Mouse (Mus musculus) retina, postnatal 7 days (tissue): ENCODE measurements around the gene Tspan12.
"Not testable (repeated sequence)": the region's sequence is repeated elsewhere in the genome, so short reads cannot be mapped to it uniquely, and the experiment has no call there.

Experiments used
- DNase-seq: peaks from one replicate; pipeline ENCODE4 v3.0.0-alpha.2; 2012; ENCODE audit warnings: low read depth, low spot score

Tspan12 gene

GRCm38 (mm10) chr6:21828437-21828836 lies 23.9 kb downstream of the Tspan12 start:
- no peak for DNase-seq

GRCm38 (mm10) chr6:21828001-21828400 lies 24.3 kb downstream of the Tspan12 start:
- no peak for DNase-seq

- no peak for DNase-seq
Measured at GRCm38 (mm10) chr6:21823694-21824093, 28.6 kb downstream of the Tspan12 start.

DNA sequence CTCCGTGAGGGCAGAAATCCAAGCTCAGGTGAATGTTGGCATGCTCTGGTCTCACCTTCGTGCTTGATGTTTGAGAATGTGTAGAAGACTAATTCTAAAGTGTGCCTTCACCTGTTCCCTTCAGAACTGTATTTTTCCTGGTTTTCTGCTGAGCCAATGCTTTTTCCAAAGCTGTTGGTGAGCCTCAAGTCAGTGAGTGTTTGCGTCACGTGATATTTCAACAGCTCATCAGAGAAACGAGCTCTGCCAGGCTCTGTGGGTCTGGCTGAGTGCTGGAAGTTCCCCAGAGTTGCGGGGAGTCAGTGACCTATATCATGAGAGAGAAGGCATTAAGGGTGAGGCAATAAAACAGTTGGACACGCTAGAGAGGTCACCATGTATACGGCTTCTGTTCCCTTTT lies 29.0 kb downstream of the Tspan12 start:
- no peak for DNase-seq

DNA sequence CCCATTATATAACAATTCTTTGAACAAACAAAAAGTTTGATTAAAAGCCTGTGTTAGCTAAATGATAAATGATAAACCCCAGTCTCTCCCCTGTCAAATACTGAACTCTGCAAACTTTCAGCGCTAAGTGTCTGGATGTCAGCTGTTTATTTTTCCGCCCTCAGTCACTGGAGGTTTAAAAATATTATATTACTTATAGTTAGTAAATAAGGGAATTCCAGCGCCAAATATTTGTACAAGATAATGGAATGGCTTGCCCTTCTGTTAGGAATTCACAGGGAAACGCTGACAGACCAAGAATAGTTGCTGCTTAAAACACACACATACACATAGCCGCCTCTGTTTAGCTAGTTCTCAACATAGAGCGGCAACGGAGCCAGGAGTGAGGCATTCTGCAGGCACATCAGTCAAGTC lies 29.6 kb downstream of the Tspan12 start:
- DNase-seq: no peak

GRCm38 (mm10) chr6:21818107-21818807 lies 34.1 kb downstream of the Tspan12 start:
- DNase-seq: no peak

DNA sequence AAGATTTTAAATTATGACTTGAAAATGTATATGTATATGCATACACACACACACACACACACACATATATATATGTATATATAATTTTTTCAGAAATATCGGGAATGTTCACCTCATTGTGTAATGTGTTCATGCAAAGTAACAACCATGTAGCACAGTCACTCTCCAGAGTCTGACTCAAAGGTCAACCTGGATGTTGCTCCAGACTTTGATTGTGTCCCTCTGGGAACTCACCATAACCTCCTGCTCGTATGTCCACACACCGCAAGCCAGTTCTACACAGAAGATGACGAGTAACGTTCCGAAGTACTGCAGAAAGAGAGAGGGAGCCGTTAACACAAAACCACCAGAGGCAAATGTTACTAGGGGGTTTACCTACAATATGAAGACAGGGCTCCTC lies 46.3 kb downstream of the Tspan12 start:
- no peak for DNase-seq

DNA sequence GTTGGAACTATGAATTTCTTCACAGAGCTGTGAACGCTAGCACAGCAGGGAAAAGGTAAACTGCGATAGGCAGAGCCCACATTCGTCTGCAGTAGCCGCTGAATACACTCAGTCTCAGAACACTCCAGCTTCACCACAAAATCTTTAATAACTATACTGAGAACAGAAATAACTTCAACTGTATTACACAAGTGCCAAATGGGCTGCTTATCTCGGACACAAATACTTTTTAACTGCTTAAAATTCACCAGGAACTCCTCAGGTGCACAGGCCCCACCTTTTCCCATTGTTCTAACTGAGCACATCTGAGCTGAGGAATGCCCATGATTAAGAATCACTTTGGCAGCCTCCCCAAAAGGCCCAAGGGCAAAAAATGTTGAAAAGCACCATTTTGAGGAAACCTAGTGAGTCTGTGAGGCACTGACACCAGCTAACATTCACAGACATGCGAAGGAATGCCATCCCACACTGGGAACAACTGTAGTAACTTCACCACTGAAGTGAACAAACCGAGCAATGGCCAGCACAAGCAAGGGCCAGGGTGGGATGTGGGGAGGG lies 47.2 kb downstream of the Tspan12 start:
- DNase-seq: no peak

GRCm38 (mm10) chr6:21803483-21804340 lies 48.6 kb downstream of the Tspan12 start:
- DNase-seq: no peak

DNA sequence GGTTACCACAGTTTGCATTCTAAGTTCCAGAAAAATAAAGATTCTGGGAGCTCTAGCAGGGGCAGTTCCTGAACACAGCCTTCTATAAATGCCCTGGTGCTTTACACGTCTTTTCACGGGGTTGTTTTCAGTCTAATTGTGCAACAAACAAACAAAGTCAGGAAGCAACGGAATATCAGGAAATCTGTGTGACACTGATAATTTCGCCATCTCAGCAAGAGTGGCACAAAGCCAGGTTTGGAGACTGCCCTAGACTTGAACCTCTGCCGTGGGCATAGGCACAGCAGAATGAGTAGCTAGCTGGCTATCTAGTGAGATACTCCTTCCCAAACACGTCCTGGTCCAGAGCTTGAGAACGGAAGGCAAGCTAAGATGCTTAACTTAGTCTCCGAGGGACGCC lies 53.7 kb downstream of the Tspan12 start:
- no peak for DNase-seq

DNA sequence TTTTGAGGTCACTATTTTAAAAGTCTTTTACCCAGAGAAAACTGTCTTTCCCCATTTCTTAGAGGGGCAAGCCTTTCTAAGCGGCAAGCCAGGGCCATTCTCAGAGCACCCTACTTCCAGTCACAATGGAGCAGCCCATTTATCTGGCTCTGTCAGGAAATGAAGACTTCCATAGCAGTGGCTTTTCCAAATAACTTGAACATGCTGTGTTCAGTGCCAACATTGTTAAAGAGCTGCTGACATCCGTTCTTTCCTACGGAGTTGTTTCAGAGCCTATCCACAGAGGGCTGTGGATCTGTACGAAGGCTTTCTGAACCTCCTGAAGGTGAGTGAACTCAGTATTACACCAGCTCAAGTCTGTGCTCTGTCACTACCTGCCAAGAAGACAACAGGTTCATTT lies 55.2 kb downstream of the Tspan12 start:
- DNase-seq: no peak

GRCm38 (mm10) chr6:21796413-21796812 lies 55.9 kb downstream of the Tspan12 start:
- no peak for DNase-seq

DNA sequence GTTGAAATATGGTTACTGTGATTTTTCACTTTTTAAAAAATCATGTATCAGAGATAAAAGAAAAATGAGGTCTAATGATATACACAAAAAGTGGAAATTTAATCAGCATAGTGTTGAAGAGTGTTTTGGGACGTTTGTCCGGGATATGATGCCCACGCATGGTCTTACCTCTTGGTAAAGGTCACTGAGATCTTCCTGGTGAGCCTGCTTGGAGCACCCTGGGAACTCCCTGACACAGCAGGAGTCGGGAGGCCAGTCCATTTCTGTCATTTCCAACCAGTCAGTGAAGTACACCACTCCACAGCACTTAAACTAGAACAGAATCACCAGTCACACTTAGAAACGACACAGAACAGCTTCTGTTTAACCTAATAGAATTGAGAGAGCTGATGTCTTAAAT lies 56.9 kb downstream of the Tspan12 start:
- DNase-seq: no peak

DNA sequence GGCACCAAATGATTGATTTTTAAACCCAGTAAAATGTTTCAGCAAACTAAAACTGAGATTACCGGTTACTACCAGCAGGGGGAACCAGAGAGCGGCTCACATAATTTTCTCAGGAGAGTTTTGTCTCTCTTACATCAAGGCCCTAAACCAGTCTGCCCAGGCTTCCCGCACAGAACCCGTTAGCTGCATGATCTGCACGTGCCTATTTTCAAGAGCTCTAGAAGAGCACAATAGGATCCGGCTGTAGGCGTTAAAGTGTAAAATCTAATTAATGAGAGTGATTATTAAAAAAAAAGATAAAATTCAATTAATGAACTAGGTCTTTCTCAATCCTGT lies 57.3 kb downstream of the Tspan12 start:
- peak; percentile 33 for DNase-seq

DNA sequence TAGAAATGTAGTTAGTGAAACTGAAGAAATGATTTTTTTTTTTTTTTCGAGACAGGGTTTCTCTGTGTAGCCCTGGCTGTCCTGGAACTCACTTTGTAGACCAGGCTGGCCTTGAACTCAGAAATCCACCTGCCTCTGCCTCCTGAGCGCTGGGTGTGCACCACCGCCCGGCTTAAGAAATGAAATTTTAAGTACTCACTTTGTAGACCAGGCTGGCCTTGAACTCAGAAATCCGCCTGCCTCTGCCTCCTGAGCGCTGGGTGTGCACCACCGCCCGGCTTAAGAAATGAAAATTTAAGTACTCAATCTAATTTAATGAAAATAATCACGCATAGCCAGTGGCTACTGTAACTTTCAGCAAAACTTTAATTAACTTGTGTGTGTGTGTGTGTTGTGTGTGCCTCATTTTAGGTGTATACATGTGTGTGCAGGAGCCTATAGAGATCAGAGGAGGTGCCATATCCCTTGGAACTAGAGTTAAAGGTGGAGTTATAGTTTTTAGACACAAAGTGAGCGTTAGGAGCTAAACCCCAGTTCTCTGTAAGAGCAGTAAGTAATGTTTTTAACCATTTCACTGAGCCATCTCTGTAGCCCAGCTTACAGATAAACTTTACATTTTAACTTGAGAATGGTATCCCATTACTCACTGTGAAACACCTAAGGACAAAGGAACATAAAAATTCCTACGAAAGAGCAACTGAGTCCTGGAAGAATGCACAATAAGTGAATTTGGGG lies 57.8 kb downstream of the Tspan12 start:
- DNase-seq: no peak

DNA sequence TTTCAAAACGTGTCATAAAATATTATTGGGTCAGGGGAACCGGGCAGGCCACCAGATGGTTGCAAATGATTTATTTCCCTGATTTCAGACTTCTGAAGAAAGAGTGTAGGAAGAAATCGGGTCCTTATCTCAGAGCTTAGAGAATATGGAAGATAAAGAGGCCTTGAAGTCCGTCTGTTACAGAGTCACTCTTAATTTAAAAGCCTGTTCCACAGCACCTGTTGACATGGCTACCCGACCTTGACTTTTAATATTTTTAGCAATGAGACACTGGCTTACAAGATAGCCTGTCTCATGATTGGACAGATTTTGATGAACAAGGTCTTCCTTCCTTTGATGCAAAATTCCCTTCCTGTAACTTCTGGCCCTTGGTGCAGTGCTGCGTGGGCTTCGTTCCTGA lies 61.0 kb downstream of the Tspan12 start:
- no peak for DNase-seq

GRCm38 (mm10) chr6:21790550-21791086 lies 61.7 kb downstream of the Tspan12 start:
- DNase-seq: no peak

DNA sequence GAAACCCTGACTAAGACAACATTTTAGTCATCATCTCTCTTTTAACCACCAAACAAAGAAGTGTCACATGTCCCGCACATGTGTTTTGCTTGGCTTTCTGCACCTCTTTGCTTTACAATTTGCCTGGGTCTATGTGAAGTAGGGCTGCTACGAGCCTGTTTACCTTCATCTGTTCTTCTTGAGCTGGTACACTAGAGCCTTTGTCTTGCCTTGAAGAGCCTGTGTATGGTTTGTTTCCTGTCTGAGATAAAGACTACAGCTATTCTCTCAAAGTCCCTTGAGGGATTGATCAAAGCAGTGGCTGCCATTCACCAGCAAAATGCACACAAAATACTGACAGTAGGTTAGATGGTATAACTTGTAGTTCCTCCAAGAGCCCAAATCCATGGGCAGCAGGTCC lies 62.3 kb downstream of the Tspan12 start:
- DNase-seq: no peak

DNA sequence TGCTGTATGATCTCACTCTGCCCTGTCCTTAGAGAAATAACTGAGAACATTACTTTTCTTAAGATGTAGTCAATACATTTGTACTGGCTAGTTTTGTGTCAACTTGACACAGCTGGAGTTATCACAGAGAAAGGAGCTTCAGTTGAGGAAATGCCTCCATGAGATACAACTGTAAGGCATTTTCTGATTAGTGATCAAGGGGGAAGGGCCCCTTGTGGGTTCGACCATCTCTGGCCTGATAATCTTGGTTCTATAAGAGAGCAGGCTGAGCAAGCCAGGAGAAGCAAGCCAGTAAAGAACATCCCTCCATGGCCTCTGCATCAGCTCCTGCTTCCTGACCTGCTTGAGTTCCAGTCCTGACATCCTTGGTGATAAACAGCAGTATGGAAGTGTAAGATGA lies 62.7 kb downstream of the Tspan12 start:
- not testable (repeated sequence) for DNase-seq

GRCm38 (mm10) chr6:21787757-21788156 lies 64.6 kb downstream of the Tspan12 start:
- DNase-seq: no peak

GRCm38 (mm10) chr6:21787274-21787673 lies 65.0 kb downstream of the Tspan12 start:
- DNase-seq: no peak
